Mouse (Mus musculus) thymus, postnatal 36 days (tissue): Measurements from ENCODE around the gene St7.

Experiments
- DNase-seq, 2 experiments: peaks; one replicate each; pipeline ENCODE4 v3.0.0; 2022; ENCODE audit warnings: mixed read lengths in 2 of 2

The St7 gene

GRCm38 (mm10) chr6:17912312-17912711, 219.6 kb downstream of the St7 start:
- no peak for DNase-seq

DNA sequence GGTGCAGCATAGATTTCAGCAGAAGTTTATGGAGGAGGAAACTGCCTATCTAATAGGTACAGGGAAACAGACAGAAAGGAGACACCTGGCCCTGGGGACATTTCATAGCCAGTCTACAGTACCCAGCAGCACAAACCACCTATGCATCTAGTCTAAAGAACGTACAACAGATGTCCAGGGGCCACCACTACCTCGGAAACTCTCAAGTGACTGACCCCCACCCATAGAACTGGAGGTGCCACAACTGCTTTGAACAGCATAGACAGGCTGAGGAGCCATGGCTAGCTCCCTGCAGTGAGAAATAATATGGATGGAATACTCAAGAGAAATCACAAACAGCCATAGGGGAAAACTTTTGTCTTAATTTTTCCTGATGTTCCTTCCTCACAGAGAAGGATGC, 220.1 kb downstream of the St7 start:
- no peak for DNase-seq

- DNase-seq = no peak
Observed at GRCm38 (mm10) chr6:17913315-17913714, 220.6 kb downstream of the St7 start.

- no peak for DNase-seq
Observed at GRCm38 (mm10) chr6:17914300-17914699, 221.6 kb downstream of the St7 start.

- DNase-seq = no peak
Observed at GRCm38 (mm10) chr6:17917233-17917632, 224.5 kb downstream of the St7 start.

DNA sequence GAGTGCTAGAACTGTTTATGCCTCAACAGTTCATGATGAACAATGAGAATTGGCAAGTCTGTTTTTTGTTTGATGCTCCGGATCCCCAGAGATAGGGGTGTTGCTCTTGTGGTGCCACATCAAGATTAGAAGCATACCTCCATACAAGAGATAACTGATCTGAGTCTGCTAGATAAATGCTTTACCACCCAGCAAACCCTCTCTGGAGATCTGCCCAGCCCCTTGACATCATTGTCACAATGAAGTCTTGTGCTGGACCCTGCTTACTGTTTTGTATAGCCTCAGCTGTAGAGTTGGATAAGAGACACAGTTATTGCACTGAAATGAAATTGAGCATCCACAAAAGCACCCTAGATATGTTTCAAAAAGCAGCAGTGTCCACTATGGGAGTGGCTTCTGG, 229.4 kb downstream of the St7 start:
- DNase-seq = no peak

DNA sequence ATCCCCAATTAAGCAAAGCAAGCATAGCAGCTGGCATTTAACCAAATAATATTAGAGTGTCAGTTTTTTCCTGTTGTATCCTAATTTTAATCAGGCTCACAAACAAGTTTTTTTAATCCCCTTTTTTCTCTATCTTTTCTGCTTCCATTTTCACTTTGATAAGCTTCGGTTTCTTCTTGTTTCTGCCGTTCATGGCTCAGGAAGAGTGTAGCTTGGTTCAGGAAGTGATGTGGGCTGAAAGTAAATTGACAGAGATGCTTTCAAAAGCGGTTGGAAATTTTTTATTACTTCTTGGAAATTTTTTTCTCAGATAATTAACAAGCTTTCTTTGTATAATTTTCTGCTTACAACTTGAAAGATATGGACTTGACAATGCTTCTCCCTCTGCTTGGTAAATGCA, 230.2 kb downstream of the St7 start:
- DNase-seq = no peak

DNA sequence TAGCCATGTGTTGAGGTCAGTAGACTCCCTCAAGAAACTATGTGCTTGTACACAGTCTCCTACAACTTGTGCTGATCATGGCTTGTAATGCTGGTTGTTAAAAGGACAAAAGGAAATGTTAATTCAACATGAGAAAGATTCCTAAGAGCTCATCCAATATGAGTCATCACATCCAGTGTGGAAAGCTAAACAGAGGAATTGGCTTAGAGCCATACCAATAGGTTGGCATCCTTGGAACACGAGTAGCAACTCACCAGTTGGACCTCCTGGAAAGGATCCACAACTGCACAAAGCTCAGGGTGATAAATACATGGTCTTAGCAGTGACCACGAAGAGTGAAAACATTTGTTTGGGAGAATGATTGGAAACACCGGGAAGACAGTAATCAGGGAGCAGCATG, 230.6 kb downstream of the St7 start:
- DNase-seq = no peak

DNA sequence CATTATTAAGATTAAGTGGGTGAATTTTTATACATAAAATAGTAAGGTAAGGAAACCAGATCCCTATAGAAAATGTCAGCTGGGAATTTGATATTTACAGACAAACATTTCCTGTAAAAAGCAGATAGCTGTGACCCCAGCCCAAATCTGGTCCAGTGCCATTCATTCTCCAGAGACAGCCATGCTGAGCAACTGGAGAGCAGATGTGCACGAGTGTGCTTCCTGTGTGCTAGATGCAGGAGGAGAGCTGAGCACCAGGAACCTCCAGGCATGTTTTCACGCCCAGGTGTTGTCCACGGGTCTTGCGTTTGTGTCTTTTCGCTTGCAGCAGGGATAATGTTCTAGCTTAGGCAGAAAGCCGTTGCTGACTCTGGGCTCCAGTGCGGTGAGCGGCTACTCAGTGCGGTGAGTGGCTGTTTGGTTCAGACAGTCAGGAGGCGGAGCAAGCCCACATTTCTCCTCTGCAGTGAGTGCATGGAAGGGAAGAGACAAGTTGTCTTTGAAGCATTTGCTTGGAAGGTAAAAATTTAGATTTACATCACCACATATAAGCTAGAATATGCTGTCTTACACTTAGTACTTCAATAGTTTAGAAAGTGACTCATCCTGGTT, 231.3 kb downstream of the St7 start:
- DNase-seq = no peak

GRCm38 (mm10) chr6:17925267-17925666, 232.5 kb downstream of the St7 start:
- peak; percentile 8 to 10 for DNase-seq

DNA sequence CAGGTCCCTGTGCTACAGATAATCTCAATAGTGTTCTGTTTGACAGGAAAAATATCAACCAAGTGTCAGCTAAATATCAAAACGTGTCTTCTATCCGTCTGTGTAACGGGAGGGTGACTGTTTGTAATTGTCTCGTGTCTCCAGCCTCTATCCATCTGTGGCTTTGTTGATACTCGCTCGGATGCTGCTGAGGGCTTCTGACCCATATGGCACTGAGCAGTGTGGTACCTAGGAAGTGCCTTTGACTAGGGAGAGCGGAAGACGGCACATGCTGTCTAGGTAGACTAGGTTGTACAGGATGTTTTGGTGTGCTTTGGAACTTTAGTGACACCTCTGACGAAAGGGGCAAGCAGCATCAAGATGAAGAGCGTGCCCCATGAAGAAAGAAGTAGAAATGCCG, 235.0 kb downstream of the St7 start:
- DNase-seq = no peak

DNA sequence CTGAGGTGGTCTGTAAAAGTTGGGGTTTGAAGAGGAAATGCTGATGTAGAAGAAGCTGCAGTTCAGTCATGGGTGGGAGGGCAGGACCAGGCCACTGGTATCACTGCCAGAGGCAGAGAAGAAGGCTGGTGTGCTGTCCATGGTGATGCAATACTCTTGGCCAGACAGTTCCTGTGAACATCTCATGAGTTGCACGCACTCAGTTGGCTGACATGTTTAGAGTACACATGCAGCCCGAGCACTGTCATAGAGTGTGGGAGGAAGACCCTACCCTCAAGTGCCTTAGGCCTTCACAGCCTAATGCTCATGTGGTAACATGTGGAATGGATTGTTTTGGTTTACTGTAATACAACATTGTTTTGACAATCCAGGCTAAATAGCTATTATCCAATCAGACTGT, 238.5 kb downstream of the St7 start:
- DNase-seq = no peak

- DNase-seq = no peak
Observed at GRCm38 (mm10) chr6:17931835-17932234, 239.1 kb downstream of the St7 start.

DNA sequence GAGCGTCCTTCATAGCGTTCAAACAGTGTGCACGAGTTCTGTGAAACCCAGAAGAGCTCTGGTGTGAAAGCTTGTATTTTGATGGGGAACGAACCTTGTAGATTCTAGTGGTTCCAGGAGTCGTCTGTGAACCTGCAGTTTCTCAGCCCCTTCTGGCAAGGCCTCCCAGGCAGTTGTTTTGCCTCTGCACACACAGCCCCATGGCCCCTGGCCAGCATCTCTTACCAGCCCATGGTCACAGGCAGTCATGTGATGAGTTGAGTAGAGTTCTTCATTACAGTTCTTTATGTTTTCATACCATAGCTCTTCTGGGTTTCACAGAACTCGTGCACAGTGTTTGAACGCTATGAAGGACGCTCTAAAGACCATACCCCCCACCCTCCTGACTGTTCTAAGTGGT, 240.1 kb downstream of the St7 start:
- DNase-seq = no peak

- no peak for DNase-seq
Observed at GRCm38 (mm10) chr6:17938631-17939346, 246.1 kb downstream of the St7 start.

- DNase-seq = no peak
Observed at GRCm38 (mm10) chr6:17941916-17942315, 249.2 kb downstream of the St7 start.

DNA sequence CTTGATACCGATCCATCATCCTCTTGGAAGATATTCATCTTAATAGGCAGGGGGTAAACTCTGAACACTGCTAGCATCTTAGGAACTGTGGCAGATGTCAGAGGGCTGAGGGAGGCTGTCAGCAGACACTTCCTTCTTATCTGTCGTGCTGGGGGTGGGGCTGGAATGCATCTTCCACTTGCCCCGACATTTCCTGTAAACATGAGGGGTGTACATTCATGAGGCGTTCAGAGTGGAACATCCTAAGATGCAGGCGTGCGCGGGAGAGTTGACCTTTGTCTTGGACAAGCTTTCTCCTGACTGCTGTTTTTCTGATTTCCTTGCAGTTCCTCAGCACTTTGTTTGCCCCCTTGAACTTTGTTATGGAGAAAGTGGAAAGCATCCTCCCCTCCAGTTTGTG, 249.6 kb downstream of the St7 start:
- no peak for DNase-seq

DNA sequence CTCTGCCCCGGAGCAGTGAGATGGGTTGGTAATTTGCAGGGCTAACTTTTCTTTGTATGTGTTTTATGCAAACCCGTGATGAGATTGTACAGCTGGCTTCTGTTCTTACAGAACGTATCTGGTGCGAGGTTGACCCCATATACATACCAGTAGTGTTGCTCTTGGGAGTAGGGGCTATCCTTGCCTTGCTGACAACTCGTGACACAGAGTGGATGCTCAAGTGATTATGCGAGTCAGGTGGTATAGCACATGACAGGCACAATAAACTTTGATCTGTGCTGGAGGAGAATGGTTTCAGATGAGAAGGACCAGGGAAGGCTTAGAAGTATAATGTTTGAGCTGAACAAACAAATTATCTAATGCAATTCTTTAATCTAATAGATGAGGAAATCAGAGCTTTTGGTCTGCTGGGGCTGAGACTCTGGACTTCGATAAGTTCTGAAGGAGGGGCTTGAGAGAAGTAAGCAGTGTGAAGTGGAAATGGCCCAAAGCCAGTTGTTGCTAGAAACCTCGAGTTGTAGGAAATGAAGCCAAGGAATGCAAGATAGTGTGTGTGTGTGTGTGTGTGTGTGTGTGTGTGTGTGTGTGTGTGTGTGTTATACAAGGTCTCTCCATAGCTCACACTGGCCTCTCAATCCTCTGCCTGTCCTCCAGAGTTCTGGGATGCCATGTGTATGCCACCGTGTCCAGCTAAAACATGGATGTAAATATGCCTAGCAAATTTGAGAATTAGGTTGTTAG, 251.3 kb downstream of the St7 start:
- DNase-seq = no peak

GRCm38 (mm10) chr6:17946456-17946855, 253.7 kb downstream of the St7 start:
- no peak for DNase-seq

GRCm38 (mm10) chr6:17947130-17947831, 254.5 kb downstream of the St7 start:
- DNase-seq = no peak

DNA sequence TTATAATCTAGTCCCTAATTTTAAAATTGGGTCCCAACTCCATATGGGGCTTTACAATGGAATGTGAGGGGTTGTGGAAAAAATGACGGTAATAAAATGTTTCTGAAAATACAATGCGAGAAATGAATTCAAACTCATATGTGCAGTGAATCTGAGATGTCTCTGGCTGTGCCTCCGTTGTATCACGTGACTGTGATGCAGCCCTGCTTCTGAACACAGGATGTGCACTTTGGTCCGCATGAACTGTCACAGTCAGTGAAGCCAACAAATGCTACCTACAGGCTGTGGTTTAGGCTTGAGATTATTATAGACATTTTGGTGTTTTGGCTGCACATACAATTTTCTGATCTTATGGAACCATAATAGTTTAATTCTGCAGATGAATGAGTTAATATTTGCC, 256.4 kb downstream of the St7 start:
- DNase-seq = no peak

DNA sequence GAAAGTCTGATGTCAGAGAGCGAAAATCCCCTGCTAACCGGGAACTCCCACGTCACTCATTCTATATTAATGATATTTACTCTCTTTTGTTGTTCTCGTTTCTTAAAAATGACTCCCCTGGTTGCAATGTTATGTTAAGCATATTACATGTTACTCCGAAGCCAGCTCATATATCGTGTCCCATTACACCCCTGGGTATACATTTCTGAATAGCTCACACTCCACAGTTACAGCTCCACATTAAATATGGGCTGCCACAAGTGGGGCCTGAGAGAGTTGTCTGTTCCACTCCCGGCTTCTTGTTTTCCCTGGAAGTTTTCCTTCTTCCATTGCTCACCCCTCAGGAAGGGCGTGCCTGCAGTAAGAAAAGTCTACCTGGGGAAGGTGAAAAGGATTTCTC, 259.0 kb downstream of the St7 start:
- DNase-seq = no peak

GRCm38 (mm10) chr6:17963455-17963854, 270.7 kb downstream of the St7 start:
- DNase-seq = no peak
